Mouse (Mus musculus) liver, embryonic 13.5 days (tissue): ENCODE measurements around the gene Pecr. TPM values are rescaled to one million over a fixed set of nuclear protein-coding genes. Genes with fewer than 3 reads are reported as not detected.
"Not testable (repeated sequence)": the region's sequence is repeated elsewhere in the genome, so short reads cannot be mapped to it uniquely, and the experiment has no call there.

Source experiments
- ATAC-seq: fragments of 200-750 bp; cut with Nextera tagmentation; 2 replicates; pipeline ENCODE4 v1.8.0; 2017; ENCODE audit warnings: low read depth, mild to moderate bottlenecking, moderate number of reproducible peaks, moderate library complexity
- DNase-seq: peaks from one replicate; pipeline ENCODE4 v3.0.0; 2022
- H3K27ac ChIP-seq: fragments of 300-500 bp; sonication (generic); 2 replicates; pipeline ENCODE4 v1.5.1; 2015; ENCODE audit warnings: moderate library complexity, mild to moderate bottlenecking, inconsistent platforms
- H3K27me3 ChIP-seq: fragments of 300-500 bp; sonication (generic); 2 replicates; pipeline ENCODE4 v1.6.1; 2015; ENCODE audit warnings: mild to moderate bottlenecking, inconsistent platforms
- H3K36me3 ChIP-seq: fragments of 300-500 bp; sonication (generic); 2 replicates; pipeline ENCODE4 v1.6.1; 2015; ENCODE audit warnings: mild to moderate bottlenecking, inconsistent platforms
- H3K4me1 ChIP-seq: fragments of 300-500 bp; sonication (generic); replicated peaks from 2 replicates; pipeline ENCODE4 v1.6.1; 2015; ENCODE audit warnings: inconsistent platforms
- H3K4me2 ChIP-seq: fragments of 300-500 bp; sonication (generic); 2 replicates; pipeline ENCODE4 v1.6.1; 2015; ENCODE audit warnings: inconsistent platforms, mild to moderate bottlenecking, moderate library complexity
- H3K4me3 ChIP-seq: fragments of 300-500 bp; sonication (generic); replicated peaks from 2 replicates; pipeline ENCODE4 v1.5.1; 2015; ENCODE audit warnings: mild to moderate bottlenecking, inconsistent platforms
- H3K9ac ChIP-seq: fragments of 300-500 bp; sonication (generic); 2 replicates; pipeline ENCODE4 v1.6.1; 2015; ENCODE audit warnings: mild to moderate bottlenecking, inconsistent platforms
- H3K9me3 ChIP-seq: fragments of 300-500 bp; sonication (generic); replicated peaks from 2 replicates; pipeline ENCODE4 v1.6.1; 2016; ENCODE audit warnings: inconsistent platforms
- WGBS: fragments of 180-500 bp; shearing (Covaris S2); methylation state at CpG from one replicate; pipeline ENCODE4 v1.1.7; 2015; ENCODE audit not compliant: insufficient replicate concordance; 5-methylcytosine and 5-hydroxymethylcytosine counted together
- polyA plus RNA-seq: library from polyadenylated mRNA; unstranded; fragments of >200 nt; fragmentation: Nextera tagmentation; extraction: Ambion mirVana; gene quantifications from 2 replicates; pipeline ENCODE4 v1.2.1, GENCODE M21; 2015

The Pecr gene
- polyA plus RNA-seq, 1 experiment from 2014 or later = 42.6 TPM

DNA sequence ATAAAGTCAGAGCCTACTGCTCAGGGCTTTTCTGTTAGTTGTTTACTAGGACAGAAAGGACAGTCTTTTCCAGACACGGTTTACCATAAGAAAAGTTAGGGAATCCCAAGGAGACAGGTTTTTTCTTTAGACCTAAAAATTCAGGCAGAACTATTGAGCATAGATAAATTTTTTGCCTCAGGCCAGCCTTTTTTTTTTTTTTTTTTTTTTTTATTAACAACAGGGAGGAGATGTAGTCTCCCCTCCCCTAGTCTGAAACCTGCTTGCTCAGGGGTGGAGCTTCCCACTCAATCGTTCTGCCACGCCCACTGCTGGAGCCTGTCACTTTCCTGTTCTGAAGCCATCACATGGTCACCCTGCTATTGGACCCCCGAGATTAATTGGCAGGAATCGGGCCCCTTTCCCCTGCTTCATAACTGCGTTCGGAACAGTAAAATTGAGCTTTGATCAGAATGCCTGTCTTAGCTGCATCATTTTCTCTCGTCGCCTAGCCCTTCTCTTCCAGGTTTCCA is 35.8 kb downstream of the Pecr start:
- not testable (repeated sequence) for H3K27ac ChIP-seq, H3K4me1 ChIP-seq, DNase-seq, H3K4me3 ChIP-seq, H3K9me3 ChIP-seq, H3K4me2 ChIP-seq, H3K9ac ChIP-seq, ATAC-seq, H3K27me3 ChIP-seq, H3K36me3 ChIP-seq
- 42% methylated on average over 9 of the region's 9 CpGs for WGBS

DNA sequence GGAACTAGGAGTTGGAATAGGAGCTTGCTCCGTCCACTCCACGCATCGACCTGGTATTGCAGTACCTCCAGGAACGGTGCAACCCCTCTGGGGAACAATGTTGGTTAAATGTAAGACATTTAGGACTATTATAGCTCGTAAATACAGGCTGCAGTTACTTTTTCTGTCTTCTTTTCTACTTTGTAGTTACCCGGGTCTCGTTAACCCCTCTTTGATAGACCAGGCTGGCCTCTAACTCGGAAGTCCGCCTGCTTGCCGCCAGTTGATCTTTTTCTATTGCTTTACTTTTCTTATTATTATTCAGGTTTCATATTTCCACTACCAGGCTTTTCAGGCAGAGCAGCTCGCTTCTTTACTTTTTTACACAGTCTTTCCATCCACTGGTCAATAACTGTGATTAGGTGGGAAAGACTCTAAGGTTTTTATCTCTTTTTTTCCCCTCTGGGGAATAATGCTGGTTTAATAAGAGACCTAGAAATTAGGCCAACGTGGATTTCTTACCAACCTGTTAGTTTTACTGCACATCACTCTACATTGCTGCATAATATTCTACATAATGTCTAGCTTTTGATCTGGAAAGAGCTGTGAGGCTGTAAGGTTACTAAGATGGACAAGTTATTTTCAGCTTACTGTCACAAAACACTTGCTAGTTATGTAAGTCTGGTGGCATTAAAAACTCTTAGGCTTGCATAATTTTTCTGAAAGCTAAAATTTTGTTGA is 39.6 kb downstream of the Pecr start:
- no peak overlapping the region for H3K4me3 ChIP-seq
- peak overlapping the region; percentile 67; the same call in 1 of the 2 replicates for H3K4me2 ChIP-seq
- no peaks in the 10 kb centered on the region for H3K36me3 ChIP-seq
- peak overlapping the region; percentile 73; the same call in 1 of the 2 replicates for H3K9ac ChIP-seq
- H3K27ac ChIP-seq = peak overlapping the region; percentile 68
- DNase-seq (peak; percentile 71), ATAC-seq (peak; percentile 91)
- H3K9me3 ChIP-seq = no peaks in the 10 kb centered on the region
- H3K27me3 ChIP-seq = no peaks in the 10 kb centered on the region
- H3K4me1 ChIP-seq = peaks cover 13% of the 10 kb centered on the region
- WGBS = under 1% methylated on average over 12 of the region's 12 CpGs

DNA sequence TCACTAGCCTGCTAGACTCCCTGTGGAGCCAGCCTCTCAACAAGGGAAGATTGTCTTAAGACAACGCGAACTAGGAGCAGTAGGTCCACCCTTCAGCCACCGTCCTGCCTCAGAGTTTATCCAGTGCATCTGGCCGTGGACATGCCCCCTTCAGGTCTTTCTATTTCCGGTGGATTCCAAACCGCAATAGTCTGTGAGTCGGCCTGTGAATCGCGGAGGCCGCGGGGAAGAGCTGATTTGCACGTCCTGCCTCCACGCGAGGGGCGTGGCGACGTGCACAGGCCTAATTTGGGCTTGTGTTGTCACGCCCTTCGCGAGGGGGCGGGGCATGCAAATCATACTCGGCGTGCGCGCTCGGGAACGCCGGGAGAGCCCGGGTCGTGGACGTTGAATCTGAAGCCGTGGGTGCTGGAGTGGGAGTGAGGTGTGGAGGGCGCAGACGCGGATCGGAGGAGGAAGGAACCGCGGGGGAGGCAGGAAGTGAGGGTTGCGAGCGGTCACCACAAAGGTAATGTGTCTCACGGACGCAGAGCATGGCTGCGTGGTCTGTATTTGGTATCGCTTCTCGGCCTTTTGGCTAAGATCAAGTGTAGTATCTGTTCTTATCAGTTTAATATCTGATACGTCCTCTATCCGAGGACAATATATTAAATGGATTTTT is 40.3 kb downstream of the Pecr start:
- DNase-seq (peak; percentile 95), ATAC-seq (peak; percentile 84)
- H3K27me3 ChIP-seq = no peaks in the 10 kb centered on the region
- under 1% methylated on average over 47 of the region's 47 CpGs for WGBS
- peaks cover 13% of the 10 kb centered on the region for H3K4me1 ChIP-seq
- H3K4me3 ChIP-seq = peak overlapping the region; percentile 42
- H3K9ac ChIP-seq = peak overlapping the region; percentile 73
- peak overlapping the region; percentile 87 for H3K27ac ChIP-seq
- H3K9me3 ChIP-seq = no peaks in the 10 kb centered on the region
- peak overlapping the region; percentile 67 for H3K4me2 ChIP-seq
- H3K36me3 ChIP-seq = no peaks in the 10 kb centered on the region

DNA sequence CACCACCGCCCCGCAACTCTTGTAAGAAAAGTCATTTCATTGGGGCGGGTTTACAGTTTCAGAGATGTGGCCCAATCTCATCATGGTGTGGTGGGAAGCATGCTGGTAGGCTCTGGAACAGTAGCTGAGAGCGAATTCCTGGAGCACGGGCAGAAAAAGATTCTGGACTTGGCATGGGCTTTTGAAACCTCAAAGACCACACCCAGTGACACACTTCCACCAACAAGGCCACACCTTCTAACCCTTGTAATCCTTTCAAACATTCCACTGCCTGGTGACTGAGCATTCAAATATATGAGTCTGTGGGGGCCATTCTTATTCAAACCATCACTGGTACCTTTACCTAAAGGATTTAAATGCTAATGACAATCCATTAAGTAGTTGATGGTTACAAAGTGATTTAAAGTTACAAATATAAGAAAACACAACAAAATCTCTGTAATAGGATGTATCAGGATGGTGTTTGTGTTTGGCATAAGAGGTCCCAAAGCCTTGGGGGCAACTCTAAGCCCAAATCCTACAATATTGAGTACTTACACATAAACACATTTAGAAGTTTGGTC is 41.5 kb downstream of the Pecr start:
- Histone ChIP-seq H3K27me3 (peaks cover 9% of the 10 kb centered on the region), H3K36me3 (no peaks in the 10 kb centered on the region), H3K9ac (no peak overlapping the region), H3K4me2 (no peak overlapping the region), H3K4me1 (peaks cover 18% of the 10 kb centered on the region), H3K27ac (no peak overlapping the region), H3K4me3 (no peak overlapping the region), H3K9me3 (no peaks in the 10 kb centered on the region)
- ATAC-seq (no peak), DNase-seq (no peak)
- WGBS = 75% methylated on average over 5 of the region's 5 CpGs

DNA sequence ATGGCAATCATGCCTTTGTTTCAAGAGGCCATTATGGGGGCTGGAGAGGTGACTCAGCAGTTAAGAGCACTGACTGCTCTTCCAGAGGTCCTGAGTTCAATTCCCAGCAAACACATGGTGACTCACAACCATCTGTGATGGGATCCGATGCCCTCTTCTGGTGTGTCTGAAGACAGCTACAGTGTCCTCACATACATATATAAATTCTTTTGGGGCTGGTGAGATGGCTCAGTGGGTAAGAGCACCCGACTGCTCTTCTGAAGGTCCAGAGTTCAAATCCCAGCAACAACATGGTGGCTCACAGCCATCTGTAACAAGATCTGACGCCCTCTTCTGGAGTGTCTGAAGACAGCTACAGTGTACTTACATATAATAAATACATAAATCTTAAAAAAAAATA is 45.0 kb downstream of the Pecr start:
- not testable (repeated sequence) for ATAC-seq, DNase-seq, H3K9me3 ChIP-seq, H3K9ac ChIP-seq, H3K36me3 ChIP-seq, H3K4me3 ChIP-seq, H3K27ac ChIP-seq, H3K4me2 ChIP-seq
- WGBS = 67% methylated on average over 3 of the region's 3 CpGs
- peaks cover 34% of the 10 kb centered on the region for H3K27me3 ChIP-seq
- H3K4me1 ChIP-seq = peaks cover 20% of the 10 kb centered on the region

DNA sequence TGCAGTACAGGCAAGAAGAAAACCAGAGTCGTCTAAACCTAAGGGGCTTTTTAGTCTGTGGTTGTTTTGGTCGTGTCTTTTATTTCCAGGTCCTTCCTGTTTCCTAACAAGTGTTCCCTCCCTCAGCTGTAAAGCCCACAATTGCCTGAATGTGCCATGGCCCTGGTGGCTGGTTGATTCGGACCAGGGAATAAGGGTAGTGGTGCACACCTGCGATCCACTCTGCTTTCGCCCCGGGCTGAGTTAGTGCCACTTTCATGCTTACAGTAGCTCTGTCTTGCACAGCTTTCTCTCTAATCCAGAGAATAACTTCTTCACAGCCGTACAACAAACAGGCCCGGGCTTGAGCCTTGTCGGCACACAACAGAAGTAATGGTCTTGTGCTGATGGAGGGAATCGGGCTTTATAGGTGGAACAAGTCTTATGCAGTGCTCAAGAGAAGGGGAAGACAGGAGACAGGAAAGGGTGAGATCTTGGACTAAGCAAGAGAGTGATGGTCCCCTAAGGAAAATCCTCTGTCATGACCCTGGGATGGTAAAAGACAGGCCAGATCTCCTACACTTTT is 46.0 kb downstream of the Pecr start:
- ATAC-seq = no peak
- Histone ChIP-seq H3K4me3 (no peak overlapping the region), H3K4me2 (peak overlapping the region; percentile 12; the same call in 1 of the 2 replicates), H3K27me3 (peaks cover 36% of the 10 kb centered on the region), H3K9ac (no peak overlapping the region), H3K9me3 (no peaks in the 10 kb centered on the region), H3K27ac (no peak overlapping the region), H3K4me1 (peaks cover 14% of the 10 kb centered on the region), H3K36me3 (no peaks in the 10 kb centered on the region)
- 50% methylated on average over 10 of the region's 10 CpGs for WGBS
- DNase-seq = no peak

DNA sequence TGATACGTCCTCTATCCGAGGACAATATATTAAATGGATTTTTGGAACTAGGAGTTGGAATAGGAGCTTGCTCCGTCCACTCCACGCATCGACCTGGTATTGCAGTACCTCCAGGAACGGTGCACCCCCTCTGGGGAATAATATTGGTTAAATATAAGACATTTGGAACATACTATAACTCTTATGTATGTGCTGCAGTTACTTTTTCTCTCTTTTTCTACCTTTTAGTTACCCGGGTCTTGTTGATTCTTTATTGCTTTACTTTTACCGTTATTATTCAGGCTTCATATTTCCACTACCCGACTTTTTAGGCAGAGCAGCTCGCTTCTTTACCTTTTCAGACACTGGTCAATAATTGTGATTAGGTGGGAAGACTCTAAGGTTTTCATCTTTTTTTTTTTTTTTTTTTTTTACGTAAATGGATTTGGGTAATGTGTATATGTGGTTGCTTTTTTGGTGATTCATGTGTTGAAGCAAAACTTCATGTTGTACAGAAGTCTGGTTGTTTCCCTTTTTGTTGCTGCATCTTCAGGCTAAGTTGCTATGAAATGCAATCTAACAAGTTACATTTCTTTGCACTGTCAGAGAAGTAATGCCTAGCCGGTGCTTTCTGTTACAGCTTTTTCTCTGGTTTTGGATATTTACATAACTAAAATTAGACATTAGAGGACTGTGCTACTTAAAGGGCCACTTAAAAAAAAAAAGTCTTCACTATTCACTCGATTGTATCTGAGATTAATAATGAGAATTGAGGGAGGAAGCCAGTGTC is 46.9 kb downstream of the Pecr start:
- peaks cover 13% of the 10 kb centered on the region; the same call in 1 of the 2 replicates for H3K4me1 ChIP-seq
- no peaks in the 10 kb centered on the region for H3K36me3 ChIP-seq
- 0 out of 2 replicates have a peak overlapping the region, but pooled peaks have one; percentile 12 for H3K4me2 ChIP-seq
- DNase-seq (peak; percentile 39), ATAC-seq (peak; percentile 83)
- H3K27ac ChIP-seq = no peak overlapping the region
- under 1% methylated on average over 13 of the region's 13 CpGs for WGBS
- no peaks in the 10 kb centered on the region for H3K9me3 ChIP-seq
- H3K4me3 ChIP-seq = no peak overlapping the region
- no peak overlapping the region for H3K9ac ChIP-seq
- peaks cover 38% of the 10 kb centered on the region for H3K27me3 ChIP-seq

DNA sequence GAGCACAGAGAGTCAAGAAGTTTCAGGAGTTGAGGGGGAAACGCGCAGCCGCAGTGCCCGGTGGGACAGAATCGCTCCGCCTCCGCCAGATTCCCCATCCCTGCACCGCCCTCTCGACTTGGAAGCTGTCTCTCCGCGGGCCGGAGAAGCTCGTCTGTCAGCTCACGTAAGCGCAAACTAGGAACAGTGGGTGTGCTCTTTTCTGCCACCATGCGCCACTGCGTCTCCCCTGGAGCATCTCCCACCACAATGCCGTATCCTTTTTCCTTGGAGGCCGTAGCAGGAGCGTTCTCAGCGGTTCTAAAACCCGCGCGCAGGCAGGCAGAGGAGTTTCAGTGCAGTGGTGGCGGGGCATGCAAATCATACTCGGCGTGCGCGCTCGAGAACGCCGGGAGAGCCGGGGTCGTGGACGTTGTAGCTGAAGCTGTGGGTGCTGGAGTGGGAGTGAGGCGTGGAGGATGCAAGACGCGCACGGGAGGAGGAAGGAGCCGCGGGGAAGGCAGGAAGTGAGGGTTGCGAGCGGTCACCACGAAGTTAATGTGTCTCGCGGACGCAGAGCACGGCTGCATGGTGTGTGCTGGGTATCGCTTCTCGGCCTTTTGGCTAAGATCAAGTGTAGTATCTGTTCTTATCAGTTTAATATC is 47.6 kb downstream of the Pecr start:
- Histone ChIP-seq H3K4me1 (peaks cover 13% of the 10 kb centered on the region; the same call in 1 of the 2 replicates), H3K4me3 (peak overlapping the region; percentile 53), H3K27me3 (peaks cover 38% of the 10 kb centered on the region), H3K9ac (peak overlapping the region; percentile 47), H3K4me2 (peak overlapping the region; percentile 69)
- not testable (repeated sequence) for H3K36me3 ChIP-seq, H3K27ac ChIP-seq, H3K9me3 ChIP-seq
- ATAC-seq (peak; percentile 79), DNase-seq (peak; percentile 36)
- under 1% methylated on average over 37 of the region's 50 CpGs for WGBS

DNA sequence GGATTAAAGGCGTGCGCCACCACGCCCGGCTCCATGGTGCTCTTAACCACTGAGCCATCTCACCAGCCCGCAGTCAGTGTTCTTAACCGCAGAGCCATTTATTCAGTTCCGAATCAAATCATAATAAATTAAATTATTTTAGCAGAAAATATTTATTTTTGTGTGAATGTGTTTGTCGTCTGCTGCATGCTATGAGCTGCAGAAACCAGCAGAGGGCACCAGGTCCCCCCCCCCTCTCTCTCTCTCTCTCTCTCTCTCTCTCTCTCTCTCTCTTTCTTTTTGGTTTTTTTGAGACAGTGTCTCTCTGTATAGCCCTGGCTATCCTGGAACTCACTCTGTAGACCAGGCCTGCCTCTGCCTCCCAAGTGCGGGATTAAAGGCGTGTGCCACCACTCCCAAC is 51.5 kb downstream of the Pecr start:
- not testable (repeated sequence) for H3K4me3 ChIP-seq, H3K36me3 ChIP-seq, DNase-seq, ATAC-seq, H3K27ac ChIP-seq, H3K4me1 ChIP-seq, H3K9me3 ChIP-seq, H3K9ac ChIP-seq, H3K4me2 ChIP-seq
- WGBS = 63% methylated on average over 10 of the region's 10 CpGs
- H3K27me3 ChIP-seq = peaks cover 28% of the 10 kb centered on the region

DNA sequence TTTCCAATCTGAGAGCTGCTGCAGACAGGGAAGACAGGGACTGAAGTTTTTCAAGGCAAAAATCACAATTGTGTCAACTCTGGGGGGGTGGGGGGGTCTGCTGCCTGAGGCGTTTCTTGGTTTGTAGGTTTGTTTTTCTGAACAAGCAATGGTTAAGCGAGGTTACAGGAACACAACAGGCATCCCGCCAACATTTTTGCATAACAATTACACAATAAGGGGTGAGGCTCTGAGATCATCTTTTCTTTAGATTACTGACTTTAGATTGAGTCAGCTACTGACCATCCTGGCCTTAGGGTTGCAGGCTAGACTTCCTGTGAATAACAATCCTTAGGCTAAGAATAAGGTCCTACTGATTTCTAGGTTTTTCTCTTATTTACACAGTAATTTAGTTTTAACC is 55.1 kb downstream of the Pecr start:
- Histone ChIP-seq H3K4me2 (no peak overlapping the region), H3K9ac (no peak overlapping the region), H3K27ac (no peak overlapping the region), H3K4me3 (no peak overlapping the region), H3K9me3 (no peaks in the 10 kb centered on the region), H3K4me1 (peaks cover 8% of the 10 kb centered on the region), H3K27me3 (peaks cover 22% of the 10 kb centered on the region), H3K36me3 (no peaks in the 10 kb centered on the region)
- WGBS = 37% methylated on average over 3 of the region's 3 CpGs
- DNase-seq (no peak), ATAC-seq (no peak)
